Mouse (Mus musculus) C2C12 (cell line): ENCODE data around the gene Magi1.

Experiments used
- CEBPB ChIP-seq: IDR thresholded peaks from one replicate; pipeline ENCODE4 v1.6.1; 2011; ENCODE audit warnings: low read depth, mild to moderate bottlenecking, control low read depth, moderate library complexity
- CTCF ChIP-seq: IDR thresholded peaks from one replicate; pipeline ENCODE4 v1.5.1; 2011; ENCODE audit not compliant: control insufficient read depth, insufficient read depth, insufficient read length
- FOSL1 ChIP-seq: IDR thresholded peaks from one replicate; pipeline ENCODE4 v1.8.0; 2011; ENCODE audit warnings: mild to moderate bottlenecking, low read length; ENCODE audit not compliant: poor library complexity, insufficient read depth, severe bottlenecking
- MAX ChIP-seq: IDR thresholded peaks from one replicate; pipeline ENCODE4 v1.6.1; 2011; ENCODE audit warnings: mild to moderate bottlenecking, control low read depth
- MYOD1 ChIP-seq: IDR thresholded peaks from one replicate; pipeline ENCODE4 v1.6.1; 2011; ENCODE audit warnings: low read depth; ENCODE audit not compliant: control insufficient read depth, insufficient read length
- MYOG ChIP-seq: IDR thresholded peaks from one replicate; pipeline ENCODE4 v1.6.1; 2011; ENCODE audit not compliant: control insufficient read depth, insufficient read length; ENCODE audit errors: extremely low read depth
- USF1 ChIP-seq: IDR thresholded peaks from one replicate; pipeline ENCODE4 v1.6.1; 2011; ENCODE audit warnings: low read depth, mild to moderate bottlenecking, control low read depth, moderate library complexity

DNA sequence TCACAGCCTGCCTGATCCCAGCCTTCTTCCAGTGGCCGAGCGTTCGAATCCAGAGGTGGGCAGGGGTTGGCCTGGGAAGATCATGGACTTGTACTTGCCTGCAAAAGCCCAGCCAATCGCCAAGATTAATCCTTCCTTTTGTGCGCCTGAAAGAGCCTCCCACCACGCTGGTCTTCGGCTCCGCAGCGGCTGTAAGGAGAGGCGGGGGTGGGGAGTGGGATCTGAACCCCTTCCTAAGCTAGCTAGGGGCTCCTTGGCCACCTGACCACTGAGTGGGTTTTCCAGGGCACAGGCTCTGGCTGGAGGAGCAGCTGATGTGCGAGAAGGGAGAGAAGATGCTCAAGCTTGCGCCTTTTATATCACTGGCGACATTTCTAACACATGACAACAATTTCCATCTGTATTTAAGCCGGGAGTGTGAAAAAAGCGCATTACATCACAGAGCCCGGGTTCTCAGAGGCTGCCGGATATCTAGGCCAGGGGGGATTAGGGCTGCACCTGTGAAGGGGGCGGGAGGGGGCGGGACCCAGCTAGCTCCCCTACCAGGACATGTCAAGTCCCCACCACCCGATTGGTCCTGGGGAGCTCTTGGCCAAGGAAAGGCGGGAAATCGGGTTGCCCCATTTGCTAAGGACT is 370.4 kb downstream of the Magi1 start:
- TF ChIP-seq CTCF (no peak), MYOG (no peak), MAX (no peak), USF1 (no peak), CEBPB (no peak), FOSL1 (no peak), MYOD1 (no peak)
